Comparison of ENCODE assay signal across 14 mouse cellular contexts in genomic region chr10:123135818-123136217, GRCm38 (mm10). TPM values are rescaled to one million over a fixed set of nuclear protein-coding genes. Genes with fewer than 3 reads are reported as not detected.
A peak's percentile ranks its signal among the peaks of the same experiment; 100 is the strongest.
DNase-seq lines count a peak whose midpoint lies in the region; ATAC-seq lines count a peak whose summit lies in the region.
"Had no signal": no experiment of that assay in that cellular context is flagged by ENCODE, and none has a peak within 500 bp of the region (broad histone marks: within the 10 kb centered on the region; RNA-seq: fewer than 3 reads in every experiment).

No protein-coding gene starts in this region.

- H3K4me3 ChIP-seq in hindbrain, embryonic 16.5 days (ENCODE audit: low read length) = no peak overlapping the region
- no peak overlapping the region for H3K4me3 ChIP-seq in hindbrain, embryonic 13.5 days
- H3K4me3 ChIP-seq in midbrain, embryonic 16.5 days (ENCODE audit: low read depth, low read length) = no peak overlapping the region
- H3K4me3 ChIP-seq: embryonic facial prominence, embryonic 15.5 days; neural tube, embryonic 15.5 days had no signal

- H3K36me3 ChIP-seq in hindbrain, embryonic 16.5 days (ENCODE audit: control insufficient read depth, insufficient read depth, low read length) = peaks cover 13% of the 10 kb centered on the region
- H3K36me3 ChIP-seq in hindbrain, embryonic 13.5 days = peaks cover 39% of the 10 kb centered on the region
- 0 out of 2 replicates have a peak, but pooled peaks cover 10% of the 10 kb centered on the region for H3K36me3 ChIP-seq in midbrain, embryonic 16.5 days (ENCODE audit: control insufficient read depth, insufficient read depth, low read length)

- H3K4me1 ChIP-seq in hindbrain, embryonic 16.5 days (ENCODE audit: control insufficient read depth, insufficient read depth, low read depth, low read length) = no peaks in the 10 kb centered on the region
- no peaks in the 10 kb centered on the region; the same call in 1 of the 2 replicates for H3K4me1 ChIP-seq in hindbrain, embryonic 13.5 days (replicated peaks)
- H3K4me1 ChIP-seq in midbrain, embryonic 16.5 days (ENCODE audit: control insufficient read depth, insufficient read depth, low read length) = peaks cover 4% of the 10 kb centered on the region
- H3K4me1 ChIP-seq: embryonic facial prominence, embryonic 15.5 days; neural tube, embryonic 15.5 days had no signal

- DNase-seq in embryo, embryonic 10.5 days (ENCODE audit: low spot score) = peak; percentile 6
- no peak for DNase-seq in embryo, embryonic 11 days
- peak; percentile 9 for DNase-seq in retina, postnatal 1 day
- DNase-seq in retina, embryonic 14.5 days (ENCODE audit: low spot score) = no peak
- DNase-seq in spleen, postnatal 10 days (ENCODE audit: low spot score in 2 of 2) = no peak
- DNase-seq: adrenal gland, adult 2 months; cerebellum, postnatal 25 days; thymus, postnatal 25 days had no signal

- H3K27ac ChIP-seq in hindbrain, embryonic 16.5 days (ENCODE audit: low read depth, low read length) = 0 out of 2 replicates have a peak overlapping the region, but pooled peaks have one; percentile 23
- H3K27ac ChIP-seq in hindbrain, embryonic 13.5 days = no peak overlapping the region
- H3K27ac ChIP-seq in midbrain, embryonic 16.5 days (ENCODE audit: low read length) = no peak overlapping the region
- H3K27ac ChIP-seq: embryonic facial prominence, embryonic 15.5 days; liver, embryonic 14.5 days; neural tube, embryonic 15.5 days had no signal

- H3K27me3 ChIP-seq in hindbrain, embryonic 16.5 days (replicated peaks; ENCODE audit: control insufficient read depth, insufficient read depth, low read length) = no peaks in the 10 kb centered on the region
- H3K27me3 ChIP-seq in hindbrain, embryonic 13.5 days = no peaks in the 10 kb centered on the region
- H3K27me3 ChIP-seq in midbrain, embryonic 16.5 days (ENCODE audit: control insufficient read depth, insufficient read depth, low read depth, low read length) = no peaks in the 10 kb centered on the region
- H3K27me3 ChIP-seq: embryonic facial prominence, embryonic 15.5 days; neural tube, embryonic 15.5 days had no signal

- H3K9me3 ChIP-seq in hindbrain, embryonic 16.5 days (ENCODE audit: control insufficient read depth, low read length) = no peaks in the 10 kb centered on the region
- H3K9me3 ChIP-seq in hindbrain, embryonic 13.5 days = no peaks in the 10 kb centered on the region
- H3K9me3 ChIP-seq in midbrain, embryonic 16.5 days (replicated peaks; ENCODE audit: control insufficient read depth, low read length, poor library complexity, severe bottlenecking) = no peaks in the 10 kb centered on the region
- H3K9me3 ChIP-seq: embryonic facial prominence, embryonic 15.5 days; neural tube, embryonic 15.5 days had no signal

- no peak overlapping the region for H3K9ac ChIP-seq in hindbrain, embryonic 16.5 days (ENCODE audit: low read depth, low read length)
- no peak overlapping the region for H3K9ac ChIP-seq in hindbrain, embryonic 13.5 days
- no peak overlapping the region for H3K9ac ChIP-seq in midbrain, embryonic 16.5 days (ENCODE audit: low read depth, low read length)
- H3K9ac ChIP-seq: embryonic facial prominence, embryonic 15.5 days; liver, embryonic 14.5 days; neural tube, embryonic 15.5 days had no signal

- no peak overlapping the region for H3K4me2 ChIP-seq in hindbrain, embryonic 16.5 days (ENCODE audit: low read length)
- no peak overlapping the region for H3K4me2 ChIP-seq in hindbrain, embryonic 13.5 days
- no peak overlapping the region for H3K4me2 ChIP-seq in midbrain, embryonic 16.5 days (ENCODE audit: low read length)
- H3K4me2 ChIP-seq: embryonic facial prominence, embryonic 15.5 days; neural tube, embryonic 15.5 days had no signal

- 47% methylated on average over 10 of the region's 10 CpGs for WGBS in hindbrain, embryonic 16.5 days
- WGBS in hindbrain, embryonic 13.5 days = 45% methylated on average over 10 of the region's 10 CpGs
- 27% methylated on average over 10 of the region's 10 CpGs for WGBS in midbrain, embryonic 16.5 days

- peak; percentile 72; the same call in 1 of the 2 replicates for ATAC-seq in hindbrain, embryonic 16.5 days
- no peak for ATAC-seq in hindbrain, embryonic 13.5 days (ENCODE audit: low FRiP score)
- 0 out of 2 replicates have a peak, but pooled peaks have one; percentile 39 for ATAC-seq in midbrain, embryonic 16.5 days

RNA-seq across cellular contexts. Expression of gene Mon2, which starts 59.5 kb away (rescaled TPM):
- 15.1 and 24.3 TPM in 2 replicates for polyA plus RNA-seq in hindbrain, embryonic 16.5 days (2015; fragmentation: Nextera tagmentation; extraction: Ambion mirVana)
- polyA plus RNA-seq in hindbrain, embryonic 13.5 days (2015; fragmentation: Nextera tagmentation; extraction: Ambion mirVana) = 26.7 and 27.9 TPM in 2 replicates
- 23.2 and 24.0 TPM in 2 replicates for polyA plus RNA-seq in midbrain, embryonic 16.5 days (2015; fragmentation: Nextera tagmentation; extraction: Ambion mirVana)

Comparison
In these comparisons a context has a peak if more than half of its experiments do, and no peak if none do; other contexts are left out.
1. DNase-seq: peak in embryo, embryonic 10.5 days (single experiment) and retina, postnatal 1 day (single experiment); none in embryo, embryonic 11 days (single experiment), retina, embryonic 14.5 days (single experiment) and spleen, postnatal 10 days (0 of 2).